Mouse (Mus musculus): ENCODE data around the gene Agmo.

Gene Agmo

DNA sequence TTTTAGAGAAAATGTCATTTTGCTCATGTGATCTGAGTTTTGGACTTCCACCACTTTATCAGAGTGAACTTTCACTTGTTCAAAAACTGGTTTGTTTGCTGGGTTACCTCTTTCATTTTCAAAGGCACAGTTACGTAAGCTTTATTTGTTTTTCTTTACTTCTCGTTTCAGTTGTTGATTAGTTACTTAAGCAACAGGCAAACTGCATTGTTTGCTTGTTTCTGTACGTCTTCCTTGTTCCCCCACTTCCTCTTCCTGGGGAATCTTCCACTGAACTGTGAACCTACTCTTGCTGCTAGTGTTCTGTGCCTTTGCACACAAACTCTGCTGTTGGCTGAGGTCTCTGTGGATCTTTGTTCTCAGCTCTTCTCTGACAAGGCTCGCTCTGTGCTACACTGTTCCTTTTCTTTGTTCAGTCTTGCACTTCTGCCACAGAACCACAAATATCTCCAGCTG lies at the start of gene Agmo:
Gene Agmo, plus strand, starts transcription at position 76 of the 456 bp plus-strand sequence.
- peak; percentile 6 for DNase-seq

DNA sequence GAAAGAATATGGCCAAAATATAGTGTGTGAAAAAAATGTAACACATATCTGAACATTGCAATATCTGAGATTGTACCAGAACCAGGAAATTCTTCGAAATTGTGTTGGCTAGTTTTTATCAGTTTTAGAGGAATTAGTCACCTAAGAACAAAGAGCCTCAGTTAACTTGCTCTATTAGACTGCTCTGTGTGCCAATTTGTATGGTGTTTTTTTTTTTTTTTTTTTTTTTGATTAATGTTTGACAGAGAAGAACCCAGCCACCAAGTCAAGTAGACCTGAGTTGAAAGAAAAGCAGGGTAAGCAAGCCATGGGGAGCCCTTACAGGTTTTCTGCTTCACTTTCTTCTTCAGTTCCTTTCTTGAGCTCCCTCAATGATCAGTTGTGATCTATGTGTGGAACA lies 10.3 kb upstream of the Agmo start:
- no peak for DNase-seq

DNA sequence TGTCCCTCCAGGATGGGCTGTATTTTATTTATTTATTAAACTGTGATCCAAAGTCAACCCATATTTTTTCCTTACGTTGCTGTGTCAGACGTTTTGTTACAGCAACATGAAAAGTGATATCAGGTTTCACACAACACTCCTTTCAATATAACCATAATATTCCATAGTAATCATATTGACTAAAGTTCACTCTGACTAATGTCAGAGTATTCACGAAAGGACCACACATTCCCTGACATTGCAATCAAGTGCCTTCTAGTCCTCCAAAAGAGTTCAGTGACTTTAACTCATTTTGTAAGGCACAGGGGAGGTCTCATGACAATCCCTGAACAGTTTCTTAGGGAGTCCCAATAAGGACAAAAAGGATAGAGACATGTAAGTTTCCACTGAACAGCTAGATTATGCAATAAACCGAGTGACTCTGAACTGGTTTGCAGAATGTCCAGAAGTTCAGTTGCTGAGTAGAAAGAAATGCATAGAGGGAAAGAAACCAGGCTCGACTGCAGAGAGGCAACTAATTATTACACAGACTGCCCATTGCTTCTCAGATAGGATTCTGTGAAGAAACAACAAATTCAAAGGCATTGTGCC lies 371 bp upstream of the Agmo start:
- DNase-seq = no peak

DNA sequence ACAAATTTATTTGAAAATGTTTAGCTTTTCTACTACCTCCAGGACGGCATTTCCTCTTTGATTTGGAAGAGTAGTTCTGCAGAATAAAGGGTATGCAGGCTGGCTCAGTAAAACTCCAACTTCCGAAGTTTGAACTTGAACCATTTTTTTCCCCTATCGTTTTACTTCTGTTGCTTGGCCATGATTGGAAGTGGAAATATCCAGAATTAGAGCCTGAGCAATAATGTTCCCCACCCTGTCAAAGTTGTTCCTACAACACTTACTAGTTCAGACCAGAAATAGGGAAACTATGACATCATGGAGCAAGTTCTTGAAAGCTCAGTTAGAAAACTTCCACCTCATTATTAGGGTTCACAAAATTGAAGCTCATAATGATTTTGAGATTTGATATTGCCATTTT lies 1.0 kb downstream of the Agmo start:
- no peak for DNase-seq

DNA sequence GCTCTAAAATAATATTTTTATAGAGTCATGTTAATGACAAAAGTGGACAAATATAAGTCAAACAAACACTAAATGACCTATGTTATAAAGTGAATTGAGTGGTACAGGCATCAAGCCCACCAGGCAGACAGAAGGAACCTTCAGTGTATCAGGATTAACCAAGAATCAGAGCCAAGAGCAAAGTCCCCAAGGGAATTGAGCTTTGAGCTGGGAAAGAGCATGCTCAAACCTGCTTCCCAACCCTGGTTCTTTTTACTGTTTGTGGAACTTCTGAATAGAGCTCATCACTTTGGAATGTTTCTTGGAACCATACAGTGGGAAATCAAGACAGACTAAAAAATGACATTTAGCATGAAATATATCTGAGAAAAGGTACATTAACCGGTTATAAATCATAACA lies 3.4 kb downstream of the Agmo start:
- no peak for DNase-seq

DNA sequence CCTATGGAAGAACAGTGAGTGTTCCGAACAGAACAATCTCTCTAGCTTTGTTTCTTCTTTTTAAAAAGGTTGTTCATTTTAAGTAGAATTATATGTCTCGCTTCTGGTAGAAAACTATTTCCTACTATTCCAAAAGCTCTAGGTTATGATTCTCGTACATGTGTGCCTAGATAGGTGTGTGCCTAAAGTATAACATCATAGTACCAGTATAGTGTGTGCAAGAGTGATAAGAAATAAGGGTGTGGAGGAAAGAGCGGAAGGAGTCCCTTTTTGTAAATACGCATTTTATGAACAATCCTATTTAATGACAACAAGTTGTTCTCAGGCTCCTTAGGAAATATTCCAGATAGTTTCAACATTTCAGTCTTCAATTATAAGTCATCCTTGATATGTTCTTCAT lies 10.2 kb downstream of the Agmo start:
- no peak for DNase-seq

DNA sequence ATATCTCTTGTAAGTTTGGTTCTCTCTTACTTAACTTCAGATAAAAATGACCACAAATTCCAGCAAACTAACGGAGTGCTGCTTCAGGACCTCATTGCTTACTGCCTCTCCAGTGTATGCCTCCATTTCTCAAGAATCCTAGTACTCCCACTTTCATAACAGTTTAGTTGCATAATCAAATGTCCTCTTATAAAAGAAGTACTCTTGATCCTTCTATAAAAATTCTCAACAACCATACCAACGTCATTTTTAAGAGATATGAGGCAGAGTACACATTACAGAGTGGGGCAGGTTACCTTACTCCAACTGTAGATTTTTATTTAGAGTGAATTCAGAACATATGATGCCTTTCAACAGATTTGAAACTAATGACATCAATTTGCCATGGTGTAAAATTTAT lies 15.7 kb downstream of the Agmo start:
- DNase-seq = no peak

DNA sequence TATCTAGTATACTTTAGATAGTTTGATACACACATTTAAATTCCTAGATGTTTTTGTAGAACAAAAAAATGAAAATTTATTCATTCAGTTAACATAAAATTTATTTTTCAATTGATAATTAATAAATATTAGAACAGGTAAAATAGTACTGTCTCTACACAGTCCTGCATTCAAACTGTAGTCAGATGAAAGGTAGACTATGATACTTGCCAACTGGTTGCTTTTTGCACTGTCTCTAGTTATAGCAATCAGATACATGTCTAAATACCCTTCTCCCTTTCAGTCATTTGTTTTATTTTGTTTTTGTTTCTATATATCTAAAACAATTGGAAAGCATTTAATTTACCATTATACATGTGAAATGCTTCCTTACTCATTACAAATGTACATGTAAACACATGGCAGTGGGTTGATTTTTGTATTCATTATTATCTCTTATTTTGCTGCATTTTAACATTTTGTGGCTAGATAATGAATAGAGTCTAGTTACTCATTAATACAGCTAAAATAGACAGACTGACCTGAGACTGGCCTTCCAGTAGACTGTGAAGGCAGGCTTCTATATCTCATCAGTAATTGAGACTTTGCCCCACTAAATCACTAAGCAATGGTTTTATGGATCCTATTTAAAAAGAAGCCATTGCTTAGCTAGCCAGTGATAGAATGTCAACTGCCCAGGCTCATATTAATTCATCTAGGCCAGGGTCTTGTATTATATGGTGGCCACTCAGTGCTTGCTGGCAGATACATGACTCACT lies 18.5 kb downstream of the Agmo start:
- DNase-seq = no peak

DNA sequence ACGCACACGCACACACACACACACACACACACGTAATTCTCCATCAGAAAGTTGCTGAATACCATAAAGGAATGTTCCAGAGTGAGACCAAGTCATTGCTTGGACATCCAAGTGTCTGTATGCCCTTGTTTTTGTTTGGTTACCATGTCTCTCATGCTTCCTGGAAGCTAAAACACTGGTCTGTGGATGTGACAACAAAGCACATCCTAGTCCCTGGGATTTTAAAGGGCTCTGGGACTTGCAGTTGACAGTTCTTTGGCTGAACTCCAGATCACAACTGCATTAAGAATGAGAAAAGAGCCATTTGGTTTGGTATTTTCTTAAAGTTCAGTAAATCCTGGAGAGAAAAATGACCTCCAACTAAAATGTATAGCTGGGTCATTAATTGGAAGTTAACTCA lies 22.2 kb downstream of the Agmo start:
- DNase-seq = no peak

DNA sequence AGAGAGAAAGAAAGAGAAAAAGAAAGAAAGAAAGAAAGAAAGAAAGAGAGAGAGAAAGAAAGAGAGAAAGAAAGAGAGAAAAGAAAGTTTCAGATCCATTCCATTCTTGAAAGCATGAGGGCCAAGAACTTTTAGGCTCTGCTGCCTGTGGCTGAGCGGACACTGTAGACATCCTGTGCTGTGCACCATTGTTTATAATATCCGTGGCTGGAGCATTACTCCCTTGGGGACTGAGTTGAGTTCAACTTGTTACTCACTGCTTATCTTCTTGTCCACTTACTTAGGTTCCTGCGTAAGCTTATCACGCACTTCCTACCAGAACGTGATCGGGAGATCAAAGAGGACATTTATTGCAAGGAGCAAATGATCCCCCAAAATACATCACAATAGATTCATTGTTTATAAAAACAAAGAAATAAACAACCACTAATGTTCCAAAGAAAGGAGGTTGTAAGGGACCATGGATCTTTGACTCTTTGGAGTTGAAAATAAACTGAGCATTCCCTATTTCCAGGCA lies 27.3 kb downstream of the Agmo start:
- DNase-seq = peak; percentile 4

DNA sequence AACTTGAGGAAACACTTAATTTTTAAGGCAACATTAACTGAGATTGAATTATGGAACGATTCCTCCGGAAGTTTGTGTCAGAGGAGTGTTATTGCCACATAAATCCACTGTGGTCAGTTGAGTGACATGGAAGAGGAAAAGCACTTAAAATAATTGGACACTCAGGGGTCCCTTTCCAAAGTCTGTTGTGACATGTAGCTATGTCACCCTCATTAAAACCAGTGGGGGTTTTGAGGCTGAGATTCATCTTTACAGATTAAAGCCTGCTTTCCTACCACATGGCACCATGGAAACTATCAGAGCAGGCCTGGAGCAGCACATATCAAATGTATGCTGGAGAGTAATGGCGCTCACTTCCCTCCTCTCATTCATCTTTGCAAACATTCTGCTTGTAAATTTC lies 31.2 kb downstream of the Agmo start:
- DNase-seq = peak; percentile 7

DNA sequence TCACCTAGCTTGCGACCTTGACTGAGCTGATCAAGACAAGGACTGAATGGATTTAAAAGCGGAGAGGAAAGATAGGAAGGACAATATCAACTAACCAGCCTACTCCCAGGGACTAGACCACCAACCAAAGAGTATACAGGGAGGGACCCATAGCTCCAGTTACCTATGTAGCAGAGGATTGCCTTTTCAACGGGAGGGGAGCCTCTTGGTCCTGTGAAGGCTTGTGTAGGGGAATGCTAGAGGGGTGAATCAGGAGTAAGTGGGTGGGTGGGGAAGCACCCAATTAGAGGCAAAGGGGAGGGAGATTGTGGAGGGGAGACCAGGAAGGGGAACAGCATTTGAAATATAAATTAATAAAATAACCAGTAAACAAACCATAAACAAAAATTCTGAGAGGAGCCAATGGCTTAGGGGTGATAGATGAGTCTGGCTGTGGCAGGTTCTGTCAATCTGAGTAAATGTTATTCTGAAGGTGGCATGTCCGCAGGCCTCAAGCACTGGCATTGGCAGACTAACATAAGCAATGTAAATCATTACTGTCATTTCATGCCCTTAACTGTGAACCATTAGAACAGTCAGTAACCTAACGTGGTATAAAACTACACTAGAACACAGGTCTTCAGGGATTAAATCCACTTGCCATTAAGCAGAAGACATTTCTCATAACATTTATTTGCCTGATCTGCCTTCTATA lies 32.7 kb downstream of the Agmo start:
- no peak for DNase-seq

DNA sequence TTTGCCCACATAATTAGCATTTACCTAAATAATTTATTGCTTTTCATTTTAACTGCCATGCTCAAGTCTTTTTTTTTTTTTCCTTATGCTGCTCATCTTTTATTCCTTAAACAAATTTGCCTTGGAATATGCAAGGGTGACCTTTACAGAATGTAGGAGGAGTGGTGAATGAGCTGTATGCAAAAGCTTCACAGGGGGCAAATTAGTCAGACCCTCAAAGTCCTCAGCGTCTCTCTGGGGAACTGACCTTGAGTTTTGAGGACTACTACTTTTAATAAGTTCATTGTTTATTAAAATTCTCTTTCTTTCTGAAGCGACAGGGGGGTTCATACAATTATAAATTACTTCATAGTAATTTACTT lies 33.2 kb downstream of the Agmo start:
- no peak for DNase-seq

DNA sequence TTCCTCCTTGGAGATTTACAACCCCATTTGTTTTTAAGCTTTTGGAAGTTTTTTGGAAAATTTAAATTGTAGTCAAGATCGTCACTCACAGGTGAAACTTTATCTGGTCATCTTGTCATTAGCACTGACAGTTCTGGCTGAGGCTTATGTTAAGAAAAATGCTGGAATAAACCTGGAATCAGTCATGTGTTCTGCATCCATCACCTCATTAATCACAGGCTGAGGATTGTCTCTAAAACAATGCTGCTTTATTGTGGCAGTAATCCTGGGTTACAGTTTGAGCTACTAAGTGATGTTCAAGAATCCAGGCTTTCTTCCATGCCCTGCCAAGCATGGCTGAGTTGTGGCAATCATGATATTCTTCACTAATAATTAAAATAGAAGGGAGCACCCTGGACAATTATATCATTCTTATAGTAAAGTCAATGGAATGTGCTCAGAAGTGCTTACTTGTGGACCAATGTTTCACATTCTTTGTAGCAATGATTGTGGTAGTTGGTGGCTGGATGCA lies 65.6 kb downstream of the Agmo start:
- no peak for DNase-seq

DNA sequence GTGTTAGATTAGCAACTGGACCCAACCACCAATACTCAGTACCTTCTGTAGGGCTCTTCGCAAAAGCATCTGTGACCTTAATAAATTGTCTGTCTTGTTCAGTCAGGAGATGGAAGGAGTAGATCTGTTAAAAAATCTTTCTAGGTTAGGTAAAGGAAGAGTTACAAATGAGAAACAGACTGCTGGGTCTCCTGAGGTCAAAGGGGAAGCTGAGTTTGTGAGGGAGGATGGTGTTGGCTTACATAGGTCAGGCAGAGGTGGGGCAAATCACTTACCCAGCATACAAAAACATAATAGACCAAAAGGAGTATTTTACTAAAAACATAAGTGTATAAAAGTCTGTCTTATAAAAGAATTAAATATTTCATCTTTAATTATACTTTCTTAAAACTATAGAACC lies 69.3 kb downstream of the Agmo start:
- DNase-seq = no peak

DNA sequence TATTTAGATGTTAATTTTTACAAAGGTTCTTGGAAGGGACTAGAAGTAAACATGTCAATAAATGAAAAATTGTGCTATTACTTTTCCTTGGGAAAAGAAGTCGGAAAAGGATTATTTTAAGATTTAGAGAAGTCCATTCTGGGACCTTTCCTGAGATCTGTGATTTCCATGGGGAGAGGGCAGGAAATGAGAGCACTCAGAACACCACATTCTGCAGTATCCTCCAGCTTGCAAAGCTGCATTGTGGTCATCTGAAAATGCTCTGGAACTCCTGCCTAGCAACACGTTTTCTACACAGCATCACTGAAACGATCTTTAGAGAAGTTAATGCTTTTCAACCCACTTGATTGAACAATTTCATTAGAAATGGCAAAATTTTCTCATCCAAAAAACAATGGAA lies 81.4 kb downstream of the Agmo start:
- DNase-seq = no peak

DNA sequence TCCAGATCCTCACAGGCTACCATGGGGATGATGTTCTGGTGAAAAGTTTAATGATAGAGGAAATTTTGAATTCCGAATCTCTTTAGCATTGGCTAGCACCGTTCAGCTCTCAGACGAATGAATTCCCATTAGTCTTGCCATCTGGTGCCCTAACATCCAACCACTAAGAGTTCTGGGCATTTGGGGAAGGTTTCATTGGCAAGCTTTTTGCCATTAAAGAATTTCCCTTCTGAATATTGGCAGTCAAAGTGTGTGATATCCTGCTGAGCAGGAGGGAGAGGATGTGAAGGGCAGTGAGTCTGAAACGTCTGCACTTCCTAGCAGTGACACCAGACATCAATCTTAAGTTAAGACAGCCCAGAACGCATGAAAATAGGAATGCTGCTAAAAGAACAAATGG lies 93.5 kb downstream of the Agmo start:
- DNase-seq = no peak

DNA sequence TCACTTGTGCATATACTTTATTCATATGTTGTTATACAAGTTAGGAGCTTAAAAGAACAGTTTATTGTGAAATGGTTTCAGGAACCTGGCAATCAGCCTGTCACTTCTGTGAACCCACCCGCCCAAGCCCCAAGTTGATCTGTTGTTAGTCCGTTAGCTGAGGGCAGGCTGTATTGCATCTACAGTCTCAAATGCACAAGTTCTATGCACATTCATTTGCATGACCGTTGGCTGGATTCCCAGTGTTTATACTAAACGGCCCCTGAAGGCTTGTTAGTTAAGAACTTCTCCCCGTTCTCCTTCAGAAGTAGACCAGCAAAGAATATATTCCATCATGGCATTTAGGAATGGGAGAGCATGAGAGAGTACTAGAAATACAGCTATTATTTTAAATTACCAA lies 102.8 kb downstream of the Agmo start:
- DNase-seq = peak; percentile 15

DNA sequence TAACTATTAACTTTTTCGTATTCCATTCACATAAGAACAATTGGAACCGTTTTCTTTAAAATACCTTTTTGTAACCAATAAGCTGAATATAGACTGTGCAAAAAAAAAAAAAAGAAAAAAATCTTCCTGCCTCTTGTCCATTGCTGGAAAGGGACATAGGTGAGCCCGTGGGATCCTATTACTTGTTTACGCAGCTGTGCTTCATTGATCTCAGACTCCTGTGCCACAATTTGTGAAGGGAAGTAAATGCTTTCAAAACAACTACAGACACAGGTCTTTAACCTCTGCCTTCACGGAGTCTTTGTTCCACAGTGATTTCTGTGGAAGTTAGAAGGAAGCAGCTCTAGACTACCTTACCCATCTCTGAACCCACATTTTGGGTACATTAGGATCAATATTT lies 104.3 kb downstream of the Agmo start:
- DNase-seq = no peak

DNA sequence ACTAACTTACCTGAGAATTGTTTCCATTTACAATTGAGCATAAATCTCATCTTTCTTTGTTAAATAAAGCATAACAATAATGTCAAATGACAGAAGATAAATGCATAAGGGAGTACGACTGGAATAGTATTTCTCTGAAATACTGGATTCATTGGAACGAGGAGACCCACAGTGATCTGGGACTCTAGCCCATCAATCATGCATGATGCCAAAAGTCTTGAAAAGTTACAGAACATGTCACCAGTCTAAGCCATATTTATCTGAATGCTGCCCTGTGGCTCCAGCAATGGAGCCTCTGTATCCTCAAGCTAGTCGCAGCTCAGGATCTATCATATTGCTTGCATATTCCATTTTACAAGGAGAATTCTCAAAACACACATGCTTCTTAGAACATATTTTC lies 150.9 kb downstream of the Agmo start:
- DNase-seq = no peak

DNA sequence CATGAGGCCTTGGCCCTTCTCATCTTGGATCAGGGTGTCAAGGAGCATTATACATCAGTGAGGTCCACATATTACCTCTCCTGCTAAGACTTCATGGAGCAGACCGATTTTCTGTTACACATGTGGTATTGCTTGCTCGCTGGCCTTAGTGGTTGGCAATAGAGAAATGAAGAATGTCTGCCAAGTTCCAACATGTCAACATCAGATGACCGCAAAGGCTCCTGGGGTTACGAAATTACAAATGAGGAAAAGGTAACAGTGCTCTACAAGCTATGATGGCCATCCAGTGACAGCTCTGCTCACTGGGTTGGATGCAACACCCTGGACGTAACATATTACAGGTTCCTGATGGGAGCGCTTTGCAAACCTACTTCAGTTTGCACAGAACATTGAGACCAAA lies 161.1 kb downstream of the Agmo start:
- DNase-seq = no peak

DNA sequence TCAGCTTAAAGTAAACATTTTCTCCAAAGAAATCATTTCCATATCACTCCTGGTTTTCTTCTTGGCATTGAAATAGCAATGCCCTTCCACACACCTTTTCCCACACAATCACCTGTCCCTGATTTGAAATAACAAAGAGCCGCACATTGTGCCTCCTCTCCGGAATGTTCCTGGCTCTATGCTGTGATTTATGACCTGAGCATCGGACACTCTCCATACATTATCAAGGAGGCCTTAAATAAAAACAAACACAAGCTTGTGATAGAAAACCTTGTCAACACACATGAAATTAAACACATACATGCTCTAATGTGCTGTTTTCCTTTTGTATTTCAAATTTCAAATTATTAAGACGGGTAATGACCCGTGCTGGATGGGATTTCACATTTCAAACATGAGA lies 184.9 kb downstream of the Agmo start:
- DNase-seq = no peak

DNA sequence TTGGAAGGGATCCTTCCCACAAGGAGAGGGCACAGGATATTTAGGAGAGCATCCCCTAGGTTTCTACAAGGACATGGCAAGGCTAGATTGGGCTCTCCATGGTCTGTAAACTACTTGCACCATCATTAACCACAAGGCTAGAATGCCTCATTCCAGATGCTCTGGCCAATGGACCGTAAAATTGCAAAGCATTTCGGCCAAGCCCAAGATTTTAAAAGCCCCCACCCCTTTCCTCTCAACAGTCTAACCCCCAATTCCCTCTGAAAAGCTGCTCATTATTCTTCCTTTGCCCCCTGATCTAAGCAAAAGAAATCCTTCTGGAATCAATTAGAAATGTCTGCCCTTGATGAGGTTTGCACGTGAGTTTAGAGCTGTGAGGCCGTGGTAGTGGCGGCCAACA lies 185.3 kb downstream of the Agmo start:
- no peak for DNase-seq

DNA sequence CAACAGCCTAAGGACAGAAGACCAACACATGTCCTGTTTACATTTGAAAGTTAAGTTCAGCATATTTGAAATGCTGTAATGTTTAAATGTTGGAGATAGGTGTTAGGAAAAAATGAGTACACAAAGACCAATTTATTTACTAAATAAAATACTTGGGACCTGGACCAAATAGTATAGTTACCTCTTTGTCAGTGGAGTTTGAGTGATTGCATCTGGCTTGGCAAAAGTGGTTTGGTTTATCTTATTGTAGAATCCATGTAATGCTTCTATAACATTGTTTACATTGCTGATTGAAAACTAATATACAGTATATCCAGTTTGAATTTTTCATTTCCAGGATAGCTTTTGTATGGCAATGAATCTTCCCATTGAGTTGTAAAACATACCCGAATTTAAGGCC lies 193.0 kb downstream of the Agmo start:
- no peak for DNase-seq
